Mouse (Mus musculus) heart, adult 9 months (tissue): ENCODE measurements around the gene Foxp2.

ENCODE experiments used
- DNase-seq, 2 experiments: peaks; one replicate each; pipeline ENCODE4 v3.0.0; 2022; ENCODE audit warnings: low spot score in 2 of 2

The Foxp2 gene

DNA sequence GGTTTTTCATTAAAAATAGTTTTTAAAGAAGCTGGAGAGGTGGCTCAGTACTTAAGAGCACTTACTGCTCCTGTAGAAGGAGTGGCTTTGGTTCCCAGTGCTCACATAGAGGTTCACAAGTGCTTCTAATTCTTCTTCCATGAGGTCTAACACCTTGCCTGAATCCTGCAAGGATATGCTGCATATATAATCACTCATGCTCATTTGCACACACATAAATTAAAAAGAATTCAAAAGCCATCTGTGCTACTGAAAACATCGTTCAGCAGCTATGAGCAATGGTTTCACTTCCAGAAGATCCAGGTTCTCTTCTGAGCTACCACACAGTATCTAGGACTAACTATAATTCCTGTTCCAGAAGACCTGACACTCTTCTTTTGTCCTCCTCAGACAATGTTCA lies 200.4 kb downstream of the Foxp2 start:
- DNase-seq: no peak

DNA sequence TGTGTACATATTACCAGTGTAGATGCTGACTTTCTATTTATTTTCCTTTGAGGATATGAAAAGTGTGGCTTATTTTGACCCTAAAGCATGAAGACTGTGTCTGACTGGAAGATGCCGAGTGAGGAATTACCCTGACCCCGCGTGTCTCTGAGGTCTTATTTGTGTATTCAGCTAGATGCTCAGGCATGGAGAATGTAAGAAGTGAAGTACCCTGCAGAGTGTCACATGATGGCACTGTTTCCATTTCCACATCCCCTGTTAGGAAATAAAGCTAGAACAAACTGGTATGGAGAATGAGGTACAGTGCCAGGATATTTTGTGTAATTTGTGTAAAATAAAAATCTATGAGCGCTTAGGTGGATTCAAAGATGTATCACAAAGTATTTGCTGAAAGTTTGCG lies 219.8 kb downstream of the Foxp2 start:
- no peak for DNase-seq

DNA sequence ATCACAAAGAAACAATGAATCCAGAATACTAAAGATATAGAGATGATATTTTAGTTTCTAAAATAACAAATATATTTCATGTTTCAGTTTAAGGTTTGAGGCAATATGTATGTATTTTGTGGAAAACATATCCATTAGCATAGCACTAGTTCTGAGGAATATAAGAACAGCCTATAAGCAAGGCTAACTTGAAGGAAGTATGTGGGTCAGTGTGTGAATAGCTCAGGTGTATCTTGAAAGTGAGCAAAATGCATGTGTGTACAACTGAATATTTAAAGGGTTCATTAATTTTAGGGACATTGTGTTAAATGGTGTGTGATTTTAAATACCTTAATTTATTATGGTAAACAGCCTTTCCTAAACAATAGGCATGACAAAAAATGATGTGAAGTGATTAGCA lies 220.2 kb downstream of the Foxp2 start:
- DNase-seq: no peak

DNA sequence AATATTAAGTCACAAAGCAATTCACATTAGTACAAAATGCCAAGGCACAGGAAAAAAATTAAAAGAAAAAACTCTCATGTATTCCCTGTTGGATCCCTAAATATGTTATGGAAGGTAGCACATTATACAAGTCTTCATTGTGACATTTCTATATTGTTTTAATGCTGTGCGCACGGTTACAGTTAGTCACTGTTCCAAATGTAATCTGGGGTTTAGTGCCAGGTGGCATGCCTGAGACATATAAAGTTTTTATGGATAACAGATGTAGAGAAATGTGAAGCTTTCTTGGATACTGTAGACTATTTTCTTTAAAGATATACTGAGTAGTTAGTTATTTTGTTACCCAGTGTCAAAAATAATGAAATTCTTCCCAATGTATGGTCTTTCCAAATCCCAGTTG lies 229.0 kb downstream of the Foxp2 start:
- DNase-seq: no peak

DNA sequence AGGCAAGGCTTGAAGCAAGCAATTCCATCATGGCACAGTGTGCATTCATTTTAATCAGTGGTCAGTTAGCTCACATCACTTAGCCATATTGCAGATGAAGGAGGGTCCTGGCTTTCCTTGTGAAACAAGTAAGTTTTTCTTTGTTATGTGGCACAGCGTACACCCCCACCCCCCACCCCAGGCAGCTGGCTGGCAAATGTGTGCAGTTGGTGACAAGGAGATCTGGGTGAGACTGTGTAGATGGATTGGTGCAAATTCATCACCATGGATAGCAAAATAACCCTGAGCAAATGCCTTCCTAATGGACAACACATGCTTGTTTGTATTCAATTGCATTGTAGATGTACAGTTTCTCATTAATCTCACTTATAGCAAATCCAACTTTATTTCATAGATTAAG lies 240.9 kb downstream of the Foxp2 start:
- no peak for DNase-seq

DNA sequence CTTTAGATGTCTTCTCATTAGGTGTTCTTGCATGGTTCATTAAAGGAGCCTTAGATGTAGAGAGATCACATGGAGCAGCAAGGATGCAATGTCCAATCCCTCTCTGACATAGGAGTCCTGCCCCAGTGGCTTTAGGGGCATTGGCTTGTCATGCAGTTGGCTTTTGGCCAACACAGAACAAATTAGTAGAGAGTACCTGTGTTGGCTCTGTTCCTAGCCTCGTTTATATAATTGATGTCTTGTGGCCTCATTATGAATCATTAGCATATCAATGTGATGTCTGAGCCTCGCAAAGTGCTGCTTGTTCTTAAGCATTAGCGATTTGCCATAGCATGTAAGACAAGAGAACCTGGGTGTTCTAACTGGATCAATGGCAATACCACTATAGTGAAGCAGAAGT lies 250.5 kb downstream of the Foxp2 start:
- no peak for DNase-seq

DNA sequence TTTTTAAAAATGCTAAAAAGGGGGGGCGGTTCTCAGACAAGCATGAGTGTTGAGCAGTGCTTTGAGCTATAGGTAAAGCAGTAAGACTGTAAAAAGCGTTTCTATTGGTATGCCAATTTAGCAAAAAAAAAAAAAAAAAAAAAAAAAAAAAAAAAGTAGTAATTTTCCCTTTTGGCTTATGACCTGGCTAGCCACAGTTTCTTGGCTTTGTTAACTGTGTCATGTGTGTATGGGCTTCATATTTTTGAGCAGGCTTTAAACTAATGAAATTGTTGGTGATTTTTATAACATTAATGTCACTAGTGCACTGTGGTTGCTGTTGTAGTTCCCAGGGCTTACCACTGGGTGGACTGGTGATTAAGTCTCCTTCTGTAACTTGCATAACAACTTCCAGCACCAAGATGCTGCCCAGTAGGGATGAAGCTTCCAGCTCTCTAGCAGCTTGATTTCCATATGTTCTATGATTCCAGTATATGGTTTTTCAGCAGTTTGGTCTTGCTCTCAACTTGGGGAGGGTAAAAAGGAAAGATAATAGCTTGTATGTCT lies 262.4 kb downstream of the Foxp2 start:
- no peak for DNase-seq

DNA sequence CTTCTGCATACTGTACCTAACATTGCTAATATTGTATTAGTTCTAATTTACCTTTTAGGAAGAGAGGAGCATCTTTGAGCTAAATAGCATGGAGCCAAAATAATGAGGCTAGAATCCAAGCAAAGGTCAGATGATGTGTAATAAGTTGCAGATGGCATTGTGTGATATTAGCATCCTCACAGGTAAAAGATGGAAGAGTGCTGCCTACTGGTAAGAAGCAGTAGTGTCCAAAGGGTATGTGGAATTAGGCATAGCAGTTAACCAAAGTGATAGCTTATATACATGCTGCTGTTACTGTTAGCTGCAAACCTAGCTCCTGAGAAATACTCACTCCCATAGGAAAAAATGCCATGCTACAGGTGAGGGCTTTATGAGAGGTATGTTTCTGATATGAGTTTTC lies 275.6 kb downstream of the Foxp2 start:
- no peak for DNase-seq

DNA sequence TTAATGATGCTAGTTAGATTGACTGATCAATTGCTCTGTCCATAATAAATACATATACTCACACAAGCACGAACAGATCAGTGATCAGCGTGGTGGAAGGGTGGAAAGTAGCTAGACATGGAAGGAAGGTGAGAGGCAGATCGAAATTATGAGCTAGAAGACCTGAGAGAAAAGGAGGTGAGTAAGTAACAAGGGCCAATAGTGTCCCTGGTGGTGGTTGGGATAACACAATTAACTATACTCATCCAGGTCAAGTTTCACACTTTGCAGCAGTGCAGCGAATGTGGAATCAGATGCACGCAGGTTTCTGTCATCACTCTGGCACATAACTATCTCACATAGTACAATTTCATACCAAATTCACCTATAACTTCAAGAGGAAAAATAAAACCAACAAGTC lies 291.7 kb downstream of the Foxp2 start:
- DNase-seq: no peak

DNA sequence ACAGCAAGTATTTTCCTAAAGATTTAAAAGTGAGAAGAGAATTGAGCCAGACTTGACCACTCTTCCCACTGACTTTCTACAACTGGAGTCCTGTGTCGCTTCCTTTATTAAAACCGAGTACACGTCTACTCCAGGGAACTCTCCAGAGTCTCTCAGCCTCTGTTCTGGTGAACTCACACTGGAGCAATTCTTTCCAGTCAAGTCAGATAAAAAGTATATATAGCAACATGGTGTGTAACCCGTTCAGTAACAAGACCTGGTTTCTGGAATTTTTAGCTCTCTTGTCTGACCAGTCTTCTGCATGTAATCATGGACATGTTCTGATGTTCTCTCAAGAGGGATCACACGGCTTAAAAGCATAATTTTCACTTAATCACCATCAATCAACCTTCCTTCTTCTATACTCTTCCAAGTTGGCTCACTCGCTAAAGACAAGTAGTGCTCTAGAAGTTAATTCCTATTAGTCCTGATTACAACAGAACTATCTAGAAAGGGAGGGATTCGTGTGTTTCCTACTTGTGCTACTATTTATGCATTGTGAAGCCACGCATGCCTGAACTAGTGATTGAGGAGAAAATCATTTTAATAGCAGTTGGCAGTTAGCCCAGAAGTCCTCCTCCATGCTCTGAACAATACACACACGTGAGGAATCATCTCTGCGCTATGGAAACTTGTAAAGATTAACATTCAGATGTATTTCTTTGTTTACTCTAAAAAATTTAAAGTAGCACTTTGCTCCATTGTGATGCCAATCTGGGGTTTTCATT lies 341.2 kb downstream of the Foxp2 start:
- DNase-seq: no peak

DNA sequence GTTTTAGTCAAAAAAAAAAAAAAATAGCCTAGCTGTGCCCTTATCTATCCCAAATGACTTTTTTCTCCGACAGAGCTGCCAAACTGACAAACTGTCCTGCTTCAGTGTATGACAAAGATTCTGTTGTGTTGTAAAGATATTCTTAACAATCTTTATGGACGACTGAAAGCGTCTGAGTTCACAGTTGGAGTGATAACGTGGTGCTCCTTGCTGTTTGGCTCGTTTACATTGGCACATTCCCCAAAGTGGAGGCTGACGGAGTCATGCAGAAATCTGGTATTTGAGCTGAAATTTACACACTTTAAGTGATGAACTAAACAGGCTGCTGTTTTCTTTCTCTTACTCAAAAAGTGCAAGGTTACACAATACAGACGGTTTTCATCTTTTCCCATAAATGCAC lies 356.2 kb downstream of the Foxp2 start:
- DNase-seq: peak; percentile 27 to 45

DNA sequence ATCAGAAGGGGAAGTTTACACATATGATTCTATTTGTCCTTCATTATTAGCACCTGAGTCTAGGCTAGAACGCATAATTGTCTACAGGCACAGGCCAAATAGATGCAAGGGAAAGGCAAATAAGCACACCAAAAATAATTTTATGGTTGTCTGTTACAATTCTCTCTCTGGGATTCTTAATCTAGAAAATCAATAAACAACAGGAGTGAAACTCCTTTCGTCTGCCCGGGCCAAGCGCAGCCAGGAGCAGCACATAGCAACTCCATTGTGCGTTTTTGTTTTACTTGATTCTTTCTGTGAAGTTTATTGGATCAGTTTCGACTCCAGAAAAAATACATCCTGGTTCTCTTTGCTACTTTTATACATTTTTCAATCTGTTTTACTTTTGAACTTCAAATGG lies 356.7 kb downstream of the Foxp2 start:
- no peak for DNase-seq

DNA sequence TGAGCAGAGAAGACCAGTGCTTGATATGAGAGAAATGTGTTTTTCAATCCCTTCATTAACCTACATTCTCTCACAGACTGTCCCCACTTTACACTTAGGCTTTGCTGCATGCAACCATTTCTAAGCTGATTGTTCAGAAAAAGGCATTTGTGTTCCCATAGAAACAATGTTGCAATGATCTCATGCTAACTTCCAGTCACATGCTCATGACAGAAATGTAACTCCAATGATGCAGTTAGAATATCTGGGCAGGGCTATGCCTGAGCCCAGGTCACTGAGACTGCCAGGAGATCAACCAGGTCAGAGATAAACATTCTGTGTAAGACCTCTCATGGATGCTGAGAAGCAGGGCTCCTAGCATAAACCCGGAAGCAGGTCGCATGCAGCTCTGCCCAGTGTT lies 367.0 kb downstream of the Foxp2 start:
- DNase-seq: no peak

DNA sequence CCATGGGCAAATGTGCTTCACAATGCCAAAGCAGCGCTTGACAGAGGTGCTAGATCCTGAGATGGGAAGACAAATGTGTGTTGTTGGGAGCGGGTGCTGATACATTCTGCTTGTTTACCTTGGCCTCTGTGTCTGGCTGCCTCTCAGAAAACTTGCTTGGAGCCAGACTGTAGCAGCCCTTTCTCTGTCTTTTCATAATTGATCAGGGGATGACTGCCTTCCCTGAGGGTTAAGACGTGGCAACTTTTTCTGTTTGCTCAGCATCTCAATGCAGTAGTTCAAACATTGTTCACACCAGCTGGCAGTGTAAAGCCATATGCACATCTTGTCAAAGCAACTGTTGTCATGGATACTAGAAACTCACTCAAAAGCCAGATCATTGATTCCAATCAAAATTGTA lies 384.1 kb downstream of the Foxp2 start:
- peak in 1 of 2 experiments; percentile 12 for DNase-seq

DNA sequence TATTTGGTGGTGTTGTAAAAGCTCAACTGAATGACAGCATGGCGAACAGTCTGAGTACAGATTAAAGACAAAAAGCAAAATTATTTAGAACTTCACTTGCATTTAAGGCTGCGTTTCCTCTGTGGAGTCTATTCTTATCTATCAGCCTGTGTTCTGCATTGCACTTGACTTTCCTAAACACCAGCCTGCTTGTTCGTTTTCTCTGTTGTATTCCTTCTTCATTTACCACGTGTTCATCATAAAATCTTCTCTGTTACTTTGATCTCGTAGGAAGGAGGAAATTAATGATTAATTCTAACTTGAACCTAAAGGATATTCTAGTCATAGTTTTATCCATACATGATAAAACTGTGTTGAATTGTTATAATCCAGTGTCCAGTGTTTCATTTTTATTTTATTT lies 392.9 kb downstream of the Foxp2 start:
- DNase-seq: no peak

DNA sequence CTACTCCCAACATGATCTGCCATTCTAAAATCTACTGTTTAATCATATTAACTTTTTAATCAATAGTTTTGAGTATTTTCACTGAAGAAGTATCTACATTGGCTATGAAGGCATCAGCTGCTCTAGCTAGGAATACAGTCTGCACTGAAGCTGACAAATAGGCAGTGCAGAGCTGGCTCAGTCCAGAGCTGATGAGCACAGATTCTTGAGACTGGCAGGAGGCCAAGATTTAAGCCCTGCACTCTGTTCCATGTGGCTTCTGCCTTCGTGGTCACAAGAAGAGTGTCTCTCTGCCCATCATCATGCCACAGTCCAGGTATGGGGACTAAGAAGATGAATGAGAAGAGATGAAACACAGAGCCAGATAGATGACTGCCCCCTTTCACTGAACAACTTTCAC lies 398.1 kb downstream of the Foxp2 start:
- DNase-seq: no peak

DNA sequence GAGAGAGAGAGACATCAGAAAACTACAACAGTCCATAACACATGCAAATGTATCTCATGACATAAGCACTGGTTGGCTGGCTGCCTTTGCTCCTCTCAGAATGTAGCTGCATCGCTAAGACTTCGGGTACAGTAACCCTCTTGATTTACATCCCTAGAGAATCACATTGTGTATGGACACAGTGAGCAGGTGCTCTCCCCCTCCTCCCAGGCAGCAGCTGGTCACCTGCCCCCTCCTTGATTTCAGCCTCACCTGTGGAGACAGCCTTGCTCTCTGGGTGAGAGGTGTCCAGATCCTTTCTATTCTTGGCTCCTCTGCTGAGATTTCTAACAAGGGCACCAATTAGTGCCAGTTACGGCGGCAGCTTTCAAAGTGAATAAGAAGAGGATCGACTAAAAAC lies 409.5 kb downstream of the Foxp2 start:
- no peak for DNase-seq

DNA sequence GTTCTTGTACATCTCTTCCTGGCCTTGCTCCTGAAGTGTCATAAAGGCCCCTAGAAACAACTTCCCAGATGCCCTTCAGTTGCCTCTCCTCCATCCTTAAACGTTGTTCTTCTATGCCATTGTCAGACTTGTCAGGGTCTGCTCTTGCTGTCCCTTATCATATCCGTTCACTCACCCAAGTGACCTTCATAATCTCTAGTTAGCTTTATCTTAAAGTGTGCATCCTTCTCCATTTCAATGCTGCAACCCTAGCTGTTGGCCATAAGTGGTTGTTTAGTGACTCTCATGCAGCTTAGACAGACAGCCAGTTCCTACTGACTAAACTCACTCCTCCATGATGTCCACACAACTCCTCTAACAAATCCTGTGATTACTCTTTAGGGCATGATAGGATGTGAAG lies 415.8 kb downstream of the Foxp2 start:
- no peak for DNase-seq

DNA sequence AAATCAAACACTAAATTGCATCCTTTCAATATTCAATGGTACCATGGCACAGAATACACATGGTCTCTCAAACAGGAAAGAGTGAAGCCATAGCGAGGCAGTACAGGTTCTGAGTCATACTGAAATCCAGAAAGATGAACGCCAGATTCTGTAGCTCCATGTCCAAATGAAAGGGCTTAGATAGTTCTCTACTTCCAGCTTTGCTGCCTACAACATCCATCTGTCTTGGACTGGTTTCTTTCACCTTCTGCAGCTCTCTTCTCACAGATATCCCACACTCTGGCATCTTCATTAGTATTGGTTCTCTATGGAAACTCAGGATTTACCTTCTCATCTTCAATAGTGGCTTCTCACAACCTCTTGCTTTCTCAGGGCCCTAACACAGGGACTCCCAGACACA lies 417.2 kb downstream of the Foxp2 start:
- no peak for DNase-seq

DNA sequence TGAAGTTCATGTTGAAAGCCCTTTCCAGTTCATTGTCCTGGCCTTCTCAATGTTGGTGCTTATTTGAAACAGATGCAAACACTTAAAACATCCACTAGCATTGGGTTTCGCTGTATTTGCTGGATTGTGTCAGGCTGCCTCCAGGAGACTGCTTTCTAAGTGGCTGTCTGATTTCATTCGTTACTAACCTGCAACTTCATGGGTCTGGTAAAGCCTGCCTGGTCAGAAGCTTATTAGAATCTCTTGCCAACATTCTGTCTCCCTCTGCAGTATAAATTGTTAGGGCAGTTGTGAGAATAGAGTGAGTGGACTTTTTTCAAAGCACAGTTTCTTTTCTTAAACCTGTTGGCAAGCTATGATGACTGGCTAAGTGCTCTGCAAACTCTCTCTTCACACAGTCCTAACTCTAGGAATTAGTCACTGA lies 420.4 kb downstream of the Foxp2 start:
- peak in 1 of 2 experiments; percentile 1 for DNase-seq

DNA sequence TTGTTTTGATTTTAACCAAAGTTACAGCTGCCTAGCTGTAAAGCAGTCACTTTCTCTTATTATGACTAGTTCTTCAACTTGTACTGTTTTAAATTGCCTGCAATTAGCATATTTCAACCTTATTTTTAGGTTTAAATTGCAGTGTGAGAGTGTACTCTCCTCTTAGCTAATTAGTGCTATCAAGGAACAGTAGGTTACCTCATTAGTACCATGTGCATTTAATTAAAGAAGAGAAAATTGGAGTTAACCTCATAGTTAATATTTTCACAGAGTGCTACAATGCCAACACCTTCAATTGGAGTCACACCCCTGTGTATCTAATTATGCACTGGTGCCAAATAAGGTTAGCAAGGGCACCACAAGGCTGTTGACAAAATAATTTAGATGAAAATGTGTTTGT lies 421.9 kb downstream of the Foxp2 start:
- DNase-seq: no peak

DNA sequence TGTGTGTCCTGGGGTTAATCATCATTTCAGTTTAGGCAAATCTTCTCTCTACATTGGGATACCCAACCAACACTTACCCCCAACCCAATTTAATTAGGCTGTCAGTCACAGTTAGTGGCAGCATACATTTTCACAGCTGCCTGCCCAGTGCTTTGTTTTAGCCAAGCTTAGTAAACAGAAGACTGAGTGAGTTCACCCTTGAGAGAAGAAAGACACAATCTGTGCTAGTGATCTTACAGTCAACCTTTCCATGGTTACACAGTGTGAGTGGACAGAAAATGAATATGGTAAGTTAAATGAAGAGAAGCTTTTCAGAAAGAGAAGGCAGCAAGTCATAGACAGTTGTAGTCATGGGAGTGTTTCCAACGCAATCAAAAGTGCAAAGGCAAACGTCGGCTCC lies 446.6 kb downstream of the Foxp2 start:
- DNase-seq: no peak

DNA sequence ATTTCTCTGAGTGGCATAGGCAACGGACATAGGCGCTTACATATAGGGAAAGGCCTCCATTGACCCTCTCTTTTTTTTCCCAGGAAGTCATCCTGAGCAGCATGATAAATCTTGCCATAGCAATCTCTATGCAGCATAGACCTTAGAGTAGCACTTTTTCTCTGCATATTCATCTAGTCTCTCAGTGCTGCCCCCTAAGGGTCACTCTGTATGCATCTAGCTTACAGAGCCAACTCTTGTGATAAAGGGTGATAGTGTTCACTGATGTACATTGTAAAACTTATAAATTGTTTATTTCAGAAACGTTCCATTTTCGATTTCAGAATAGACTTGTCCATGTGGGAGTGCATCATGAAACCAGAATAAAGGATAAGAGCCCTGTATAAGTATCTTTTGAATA lies 454.7 kb downstream of the Foxp2 start:
- no peak for DNase-seq

DNA sequence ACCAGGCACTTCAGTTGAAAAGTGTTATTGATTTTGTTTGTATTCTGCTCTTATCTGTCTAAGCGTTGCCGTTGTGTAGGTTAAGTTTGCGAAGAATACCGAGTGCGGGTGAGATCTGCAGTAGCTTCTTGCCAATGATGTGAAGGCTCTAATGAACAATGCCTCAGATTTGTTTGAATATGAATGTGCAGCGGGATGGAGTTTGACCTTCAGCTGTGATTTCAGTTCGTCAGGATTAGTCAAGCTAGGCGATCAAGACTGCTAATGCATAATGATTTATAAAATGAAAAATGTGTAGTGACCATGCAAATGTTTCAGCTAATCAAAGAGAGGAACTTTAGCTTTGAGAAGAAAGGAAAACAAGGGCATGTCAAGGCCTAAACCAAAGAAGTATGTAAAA lies 469.1 kb downstream of the Foxp2 start:
- DNase-seq: no peak
